Mouse (Mus musculus) retina, postnatal 7 days (tissue): ENCODE measurements around the gene Olfr1357.

Experiments used
- DNase-seq: peaks from one replicate; pipeline ENCODE4 v3.0.0-alpha.2; 2012; ENCODE audit warnings: low read depth, low spot score

Gene Olfr1357

DNA sequence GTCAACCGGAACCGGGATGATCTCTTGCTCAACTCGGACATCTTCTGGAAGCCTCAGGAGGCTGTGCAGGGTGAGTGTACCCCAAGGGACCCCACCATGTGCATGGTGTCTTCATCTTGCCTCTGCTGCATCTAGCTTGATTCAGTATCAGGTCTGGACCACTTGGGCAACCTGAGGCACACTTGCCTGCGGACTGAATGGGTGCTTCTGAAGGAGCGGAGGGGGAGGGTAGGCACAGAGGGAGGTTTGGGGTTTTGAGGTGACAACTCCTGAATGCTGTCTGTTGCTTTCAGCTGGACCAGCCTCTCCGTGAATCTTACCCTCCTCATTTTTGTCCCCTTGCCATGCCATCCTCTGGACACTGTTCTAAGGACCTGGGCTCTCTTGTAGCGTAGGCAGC, 36.8 kb downstream of the Olfr1357 start:
- DNase-seq = no peak

DNA sequence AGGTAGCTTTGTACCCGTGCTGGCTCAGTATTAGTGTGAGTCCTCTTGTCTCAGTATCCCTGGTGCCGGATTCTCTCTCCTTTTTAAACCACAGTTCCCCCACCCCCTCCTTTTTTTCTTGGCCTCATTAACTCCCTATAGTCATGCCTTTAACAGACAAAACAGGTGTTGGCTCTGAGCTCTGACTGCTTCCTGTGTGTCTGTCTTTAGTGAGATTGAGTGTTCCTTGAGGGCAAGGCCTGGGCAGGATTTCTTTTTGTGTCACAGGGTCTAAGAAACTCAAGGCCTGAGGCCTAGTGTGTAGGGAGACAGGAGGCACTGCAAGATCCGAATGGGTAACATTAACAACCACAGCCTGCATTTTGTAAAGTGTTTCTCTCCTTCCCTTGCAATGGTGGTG, 39.7 kb downstream of the Olfr1357 start:
- no peak for DNase-seq

DNA sequence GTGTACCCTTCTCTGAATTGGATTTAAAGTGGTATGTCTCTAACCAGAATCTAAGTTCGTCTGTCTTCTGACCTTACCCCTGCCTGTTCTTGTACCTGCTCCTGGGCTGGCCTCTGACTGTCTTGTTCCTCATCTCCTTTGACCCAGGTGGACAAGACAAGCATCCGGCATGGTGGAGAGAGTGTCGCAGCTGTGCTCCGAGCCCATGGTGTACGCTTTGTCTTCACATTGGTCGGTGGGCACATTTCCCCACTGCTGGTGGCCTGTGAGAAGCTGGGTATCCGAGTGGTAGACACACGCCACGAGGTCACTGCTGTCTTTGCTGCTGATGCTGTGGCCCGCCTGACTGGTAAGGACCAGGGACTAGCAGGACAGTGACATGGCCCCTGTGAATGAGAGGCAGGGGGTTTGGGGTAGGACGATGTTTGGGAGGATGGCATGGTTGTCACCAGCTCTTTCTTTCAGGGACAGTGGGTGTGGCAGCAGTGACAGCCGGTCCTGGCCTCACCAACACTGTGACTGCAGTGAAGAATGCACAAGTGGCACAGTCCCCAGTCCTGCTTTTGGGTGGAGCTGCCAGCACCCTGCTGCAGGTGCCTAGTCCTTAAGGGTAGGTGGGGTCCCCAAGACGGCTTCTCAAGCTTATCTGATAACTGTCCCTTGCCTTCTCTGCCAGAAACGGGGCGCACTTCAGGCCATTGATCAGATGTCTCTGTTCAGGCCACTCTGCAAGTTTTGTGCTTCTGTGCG, 41.3 kb downstream of the Olfr1357 start:
- no peak for DNase-seq

DNA sequence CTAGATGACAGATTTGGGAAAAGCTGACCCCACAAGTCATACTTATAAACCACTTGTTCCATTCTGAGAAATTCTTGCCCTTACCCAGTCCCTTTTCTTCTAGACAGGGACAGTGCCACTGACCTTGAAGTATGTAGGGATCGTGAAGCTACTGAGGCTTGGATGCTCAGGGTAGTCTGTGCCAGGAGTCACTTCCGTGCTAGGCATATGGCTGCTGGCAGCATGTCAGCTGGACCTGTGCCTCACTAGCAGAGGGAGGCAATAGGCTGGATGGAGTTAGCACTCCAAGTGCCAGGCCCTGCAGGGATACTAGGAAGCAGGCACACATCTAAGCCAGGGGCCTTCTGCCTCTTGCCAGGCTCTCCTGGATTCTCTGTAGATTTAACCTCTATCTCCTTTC, 42.2 kb downstream of the Olfr1357 start:
- no peak for DNase-seq

DNA sequence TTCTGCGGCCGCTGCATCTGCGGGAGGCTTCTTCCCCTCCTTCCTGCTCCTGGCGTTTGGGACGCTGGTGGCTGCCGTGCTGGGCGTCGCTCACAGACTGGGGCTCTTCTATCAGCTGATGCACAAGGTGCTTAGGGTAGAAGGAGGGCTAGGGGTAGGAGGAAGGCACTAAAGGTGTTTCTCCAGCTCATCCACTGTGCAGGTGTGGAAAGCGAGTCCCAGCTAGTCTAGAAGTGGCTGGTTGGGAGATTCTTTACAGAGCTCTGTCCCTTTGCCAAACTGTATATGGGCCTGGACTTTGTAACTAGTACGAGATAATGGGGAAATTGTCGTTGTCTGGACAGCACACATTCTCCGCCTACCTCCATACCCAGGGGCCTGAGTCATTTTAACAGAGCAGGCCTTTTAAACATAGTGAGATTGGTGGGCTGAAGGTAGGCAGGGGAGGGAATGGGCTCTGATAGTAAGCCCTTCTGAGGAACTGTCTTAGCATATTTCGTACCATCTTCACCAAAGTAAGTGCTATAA, 42.7 kb downstream of the Olfr1357 start:
- no peak for DNase-seq

DNA sequence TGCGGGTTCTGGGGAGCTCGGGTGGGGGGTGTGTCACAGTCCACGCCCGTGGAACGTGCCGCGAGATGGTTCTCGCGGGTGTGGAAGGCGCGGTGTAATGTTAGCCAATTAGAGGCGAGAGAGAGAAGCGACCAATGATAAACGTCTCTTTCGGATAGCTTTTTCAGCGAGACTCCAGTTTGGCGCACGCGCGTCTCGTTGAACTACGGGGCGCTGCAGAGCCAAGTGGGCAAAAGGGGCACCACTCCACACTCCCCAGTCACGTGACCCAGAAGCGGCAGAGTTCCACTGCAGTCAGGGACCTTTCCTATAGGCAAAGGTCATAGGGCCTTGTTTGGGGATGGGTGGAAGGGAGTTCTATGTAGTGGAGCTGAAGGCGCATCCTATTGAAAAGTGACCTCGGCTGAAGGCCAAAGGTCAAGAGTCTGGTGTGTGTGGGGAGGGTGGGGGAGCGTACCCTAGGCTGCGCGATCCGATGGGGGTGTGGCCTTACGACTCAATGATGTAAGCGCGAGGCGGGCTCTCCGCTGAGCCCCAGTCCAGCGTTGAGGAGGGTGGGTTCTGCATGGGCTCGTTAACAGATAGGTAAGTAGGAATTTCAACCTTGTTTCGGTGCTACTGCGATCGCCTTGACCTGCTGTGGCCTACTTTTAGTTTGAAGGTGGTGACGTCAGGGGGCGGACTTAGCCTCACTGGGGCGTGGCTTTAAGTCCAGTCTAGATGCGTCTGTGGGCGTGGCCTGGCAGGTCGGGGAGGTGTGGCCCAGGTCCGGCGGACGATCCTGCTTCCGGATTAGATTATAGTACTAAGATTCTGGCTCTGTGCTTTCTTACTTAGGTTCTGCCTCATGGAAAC, 43.4 kb downstream of the Olfr1357 start, which contains the start of gene Ilvbl:
TSS of gene Ilvbl (plus strand) at position 97 of the 855 bp plus-strand sequence.
- peak; percentile 90 for DNase-seq

DNA sequence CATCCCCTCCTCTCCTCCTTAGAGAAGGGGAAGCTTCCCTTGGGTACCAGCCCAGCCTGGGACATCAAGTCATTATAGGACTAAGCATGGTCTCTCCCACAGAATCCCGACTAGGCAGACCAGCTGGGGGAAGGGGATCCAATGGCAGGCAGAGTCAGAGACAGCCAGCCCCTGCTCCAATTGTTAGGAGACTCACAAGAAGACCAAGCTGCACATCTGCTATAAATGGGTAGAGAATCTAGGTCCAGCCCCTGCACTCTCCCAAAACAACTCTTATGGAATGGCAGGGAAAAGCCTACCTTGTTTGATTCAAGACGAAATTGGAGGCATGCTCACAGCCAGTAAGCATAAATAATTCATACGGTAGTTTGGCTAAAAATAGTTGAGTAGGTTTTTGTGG, 44.6 kb downstream of the Olfr1357 start:
- no peak for DNase-seq

DNA sequence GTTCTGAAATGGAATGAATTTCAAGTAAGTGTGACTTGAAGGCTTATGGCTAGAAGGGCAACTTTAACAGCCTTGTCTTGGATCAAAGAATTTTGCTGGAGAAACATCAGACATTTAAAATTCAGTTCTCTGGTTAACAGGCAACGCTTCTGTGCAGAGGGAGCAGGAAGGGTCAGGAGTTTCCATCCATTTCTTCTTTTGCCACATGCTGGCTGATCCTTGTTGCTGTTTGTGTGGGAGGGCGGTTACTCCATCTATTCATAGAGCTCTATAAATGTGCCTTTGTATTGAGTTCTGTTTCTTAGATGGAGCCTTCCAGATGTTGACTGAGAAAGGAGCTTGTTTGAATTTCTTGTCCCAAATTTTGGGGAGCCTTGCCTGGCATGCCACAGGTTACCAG, 47.0 kb downstream of the Olfr1357 start:
- no peak for DNase-seq

DNA sequence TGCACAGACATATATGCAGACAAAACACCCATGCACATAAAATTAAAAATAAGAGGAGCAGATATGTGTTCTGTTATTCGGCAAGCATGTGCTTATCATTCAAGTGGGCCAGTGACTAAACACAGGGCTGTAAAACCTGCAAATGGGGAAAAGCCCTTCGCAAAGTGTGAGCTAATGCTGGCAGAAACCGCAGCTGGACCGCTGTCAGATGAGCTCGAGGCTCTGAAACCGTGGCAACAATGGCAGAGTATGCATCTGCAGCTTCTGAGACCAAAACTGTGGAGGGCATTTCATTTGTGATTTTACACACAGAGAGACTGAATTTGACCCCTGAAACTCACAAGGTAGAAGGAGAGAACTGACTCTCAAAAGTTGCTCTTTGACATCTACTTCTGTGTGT, 47.5 kb downstream of the Olfr1357 start:
- no peak for DNase-seq

DNA sequence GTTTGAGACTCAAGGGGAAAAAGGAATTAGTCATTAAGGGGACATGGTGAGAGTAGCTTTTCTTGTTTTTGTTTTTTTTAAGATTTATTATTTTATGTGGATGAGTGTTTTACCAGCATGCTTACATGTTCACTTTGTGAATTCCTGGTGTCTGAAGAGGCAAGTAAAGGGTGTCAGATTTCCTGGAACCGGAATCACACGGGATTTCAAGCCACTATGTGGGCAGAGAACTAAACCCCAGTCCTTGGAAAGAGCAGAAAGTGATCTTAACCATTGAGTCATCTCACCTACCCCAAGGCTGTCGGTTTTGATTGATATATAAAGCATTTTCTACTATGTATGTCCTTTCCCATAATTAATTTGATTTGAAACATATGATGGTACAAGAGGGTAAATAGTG, 48.2 kb downstream of the Olfr1357 start:
- no peak for DNase-seq

DNA sequence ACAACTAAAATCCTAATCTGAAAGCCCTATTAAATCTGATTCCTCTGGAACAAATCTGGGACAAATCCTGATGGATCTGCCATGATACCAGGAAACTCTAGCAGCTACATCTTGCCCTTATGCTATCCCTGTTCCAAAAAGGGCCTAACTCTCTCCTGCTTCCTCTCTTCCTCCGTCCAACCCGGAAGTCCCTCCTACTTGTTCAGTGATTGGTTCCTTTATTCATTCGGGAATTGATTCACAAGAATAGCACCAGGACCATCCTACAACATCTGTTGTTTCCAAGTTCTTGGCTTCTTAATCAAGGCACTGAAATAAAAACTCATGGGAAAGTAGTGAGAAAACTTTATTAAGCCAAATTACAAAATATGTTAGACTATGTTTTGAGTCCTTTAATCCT, 48.7 kb downstream of the Olfr1357 start:
- no peak for DNase-seq

DNA sequence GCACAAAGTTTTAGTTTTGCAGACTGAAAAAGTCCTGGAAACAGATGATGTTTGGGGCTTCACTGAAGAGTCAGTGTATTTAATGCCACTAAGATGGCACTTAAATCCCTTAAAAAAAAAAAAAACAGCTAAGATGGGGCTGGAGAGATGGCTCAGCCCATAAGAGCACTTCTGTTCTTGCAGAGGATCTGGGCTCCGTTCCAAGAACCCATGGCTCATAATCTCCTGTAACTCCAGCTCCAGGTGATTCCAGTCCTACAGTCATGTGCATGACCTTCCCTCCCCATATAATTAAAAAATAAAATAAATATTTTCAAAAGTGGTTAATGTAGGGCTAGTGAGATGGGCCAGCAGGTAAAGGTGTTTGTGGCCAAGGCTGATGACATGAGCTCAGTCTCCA, 52.8 kb downstream of the Olfr1357 start:
- DNase-seq = no peak
